Mouse (Mus musculus): ENCODE measurements around the gene Chd5.

DNA sequence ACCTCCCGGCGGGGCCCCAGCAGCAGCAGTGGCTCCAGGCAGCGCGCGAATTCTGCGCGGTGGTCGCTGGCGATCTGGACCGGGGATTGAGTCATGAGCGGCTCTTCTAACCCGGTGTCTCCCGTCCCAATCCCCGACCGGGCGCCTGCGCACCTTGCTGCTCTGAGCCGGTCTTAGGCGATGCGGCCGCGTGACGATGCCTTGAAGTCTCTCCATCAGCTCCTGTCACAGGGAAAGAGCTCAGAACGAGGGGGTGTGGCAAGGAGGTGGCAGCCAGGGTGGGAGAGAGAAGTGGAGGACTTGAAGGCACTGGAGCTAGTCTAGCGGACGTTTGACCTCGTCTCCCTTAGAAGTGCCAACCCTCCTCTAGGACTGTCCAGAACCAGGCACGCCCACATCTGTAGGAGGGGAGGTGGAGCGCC lies 25.2 kb upstream of the Chd5 start:
- TF ChIP-seq CTCF (IDR thresholded peaks at IDR 0.05; ENCODE audit: low read depth) (no peak), EP300 (IDR thresholded peaks at IDR 0.05; ENCODE audit: low read depth) (no peak)

Measured in liver, postnatal 0 days (tissue).